Mouse (Mus musculus) layer of hippocampus, postnatal 10 days (tissue): ENCODE results near the gene Map3k1. TPM values are rescaled to one million over a fixed set of nuclear protein-coding genes. Genes with fewer than 3 reads are reported as not detected.
A peak's percentile ranks its signal among the peaks of the same experiment; 100 is the strongest.

ENCODE experiments used
- DNase-seq, 2 experiments: peaks; one replicate each; pipeline ENCODE4 v3.0.0; 2021; ENCODE audit warnings: low spot score in 2 of 2
- long read RNA-seq: library from polyadenylated mRNA; stranded (forward); transcript quantifications from one replicate; pipeline ENCODE4 v2.0.0, GENCODE M21; 2023
- total RNA-seq, 2 experiments: library from RNA; stranded (reverse); gene quantifications; 2 replicates each; pipeline ENCODE4 v1.2.3; 2021

Map3k1 gene
- total RNA-seq: 10 to 100 TPM; 21.2 to 25.6 TPM
- long read RNA-seq, partial matches to known transcripts: 1 of 2 reads
- long read RNA-seq, other reads (novel, unspliced or antisense): 1 of 2 reads

- peak; percentile 65 to 81 for DNase-seq
Observed at GRCm38 (mm10) chr13:111808637-111809465, at the start of gene Map3k1. TSS of gene Map3k1 (minus strand) at chr13:111808993.

- no peak for DNase-seq
Observed at GRCm38 (mm10) chr13:111856786-111857455, 48.1 kb upstream of the Map3k1 start.

GRCm38 (mm10) chr13:111856232-111856631 is 47.4 kb upstream of the Map3k1 start:
- DNase-seq: no peak

DNA sequence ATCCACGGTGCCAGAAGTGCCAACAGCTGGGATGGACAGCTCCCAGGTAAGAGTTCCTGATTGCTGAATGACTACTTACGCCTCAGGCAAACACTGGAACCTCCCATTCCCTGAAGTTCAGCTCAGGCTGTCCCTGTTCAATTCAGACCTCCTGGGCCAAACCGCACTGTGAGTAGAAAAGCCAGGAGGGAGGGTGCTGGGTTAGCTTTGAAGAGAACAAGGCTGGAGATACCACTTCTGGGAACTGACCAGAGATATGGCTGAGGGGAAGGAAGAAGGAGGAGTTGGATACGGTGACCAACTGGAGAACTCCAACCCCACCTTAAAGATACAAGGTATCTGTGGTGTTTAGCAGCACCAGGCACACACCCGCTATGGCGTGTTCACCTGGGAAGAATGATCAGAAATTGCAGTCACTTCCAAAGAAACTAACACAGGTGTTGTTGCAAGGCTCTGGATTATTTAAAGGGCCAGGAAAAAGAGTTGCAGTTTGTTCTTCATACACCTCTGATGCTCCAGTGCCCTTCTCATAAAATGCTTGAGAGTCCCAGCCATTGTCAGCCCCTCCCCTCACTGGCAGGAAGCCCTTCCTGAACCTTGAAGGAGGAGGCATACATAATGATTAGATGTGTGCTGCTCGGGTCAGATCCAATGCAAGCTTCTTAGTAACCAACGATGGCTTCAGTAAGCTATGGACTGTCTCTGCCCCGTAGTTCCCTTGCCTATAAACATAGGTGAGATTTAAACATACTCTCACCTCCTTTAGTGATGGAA is 43.8 kb upstream of the Map3k1 start:
- DNase-seq: no peak

- DNase-seq: no peak
Observed at GRCm38 (mm10) chr13:111850046-111850837, 41.4 kb upstream of the Map3k1 start.

DNA sequence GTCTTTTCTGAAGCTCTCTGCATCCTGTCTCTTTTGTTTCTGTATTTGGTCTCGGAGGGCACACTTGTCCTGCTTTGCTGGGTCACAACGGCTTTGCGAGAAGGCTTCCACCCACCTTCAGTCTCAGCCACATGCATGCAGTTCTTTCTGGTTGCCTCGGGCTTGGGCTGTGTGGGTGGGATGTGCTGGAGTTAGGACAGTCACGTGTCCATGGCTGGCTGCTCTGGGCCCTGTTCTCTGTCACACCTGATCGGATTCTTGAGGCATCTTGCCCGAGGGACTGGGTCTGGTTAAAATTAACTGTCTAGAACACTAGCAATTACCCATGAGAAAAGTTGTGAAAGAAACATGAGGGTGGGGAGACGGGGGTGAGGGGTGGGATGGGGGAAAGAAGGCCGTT is 36.7 kb upstream of the Map3k1 start:
- no peak for DNase-seq

DNA sequence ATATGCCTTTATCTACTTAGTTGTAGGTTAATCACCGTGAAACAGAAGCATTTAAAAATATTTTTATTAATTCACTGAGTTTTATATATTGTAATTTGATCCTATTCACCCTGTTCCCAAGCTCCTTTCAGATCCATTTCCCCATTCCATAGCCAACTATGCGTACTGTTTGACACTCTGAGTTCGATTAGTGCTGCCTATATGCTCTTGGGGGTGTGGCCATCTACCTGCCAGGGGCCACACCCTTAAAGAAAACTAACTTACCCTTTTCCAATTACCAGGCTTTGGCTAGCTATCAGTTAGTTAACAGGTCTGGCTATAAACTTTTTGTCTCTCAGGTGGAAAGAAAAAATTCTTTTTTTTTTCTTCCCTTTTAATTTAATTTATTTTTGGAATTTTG is 35.5 kb upstream of the Map3k1 start:
- no peak for DNase-seq

DNA sequence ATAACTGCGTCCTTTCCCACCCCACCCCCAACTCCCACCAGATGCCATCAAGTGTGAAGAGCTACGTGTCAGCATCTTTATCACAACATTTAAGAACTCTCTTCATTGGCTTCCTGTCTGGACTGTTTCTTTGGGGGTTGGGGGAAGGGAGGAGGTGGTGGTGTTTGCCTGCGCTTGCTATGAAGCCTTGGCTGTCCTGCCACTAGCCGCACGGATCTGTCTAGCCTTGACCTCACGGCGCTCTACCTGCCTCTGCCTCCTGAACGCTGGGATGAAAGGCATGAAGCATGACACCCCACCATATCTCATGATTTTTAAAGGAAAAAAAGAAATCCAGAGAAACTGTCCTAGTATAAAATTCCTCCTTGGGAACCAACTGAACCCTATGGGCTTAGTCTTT is 27.0 kb upstream of the Map3k1 start:
- no peak for DNase-seq

DNA sequence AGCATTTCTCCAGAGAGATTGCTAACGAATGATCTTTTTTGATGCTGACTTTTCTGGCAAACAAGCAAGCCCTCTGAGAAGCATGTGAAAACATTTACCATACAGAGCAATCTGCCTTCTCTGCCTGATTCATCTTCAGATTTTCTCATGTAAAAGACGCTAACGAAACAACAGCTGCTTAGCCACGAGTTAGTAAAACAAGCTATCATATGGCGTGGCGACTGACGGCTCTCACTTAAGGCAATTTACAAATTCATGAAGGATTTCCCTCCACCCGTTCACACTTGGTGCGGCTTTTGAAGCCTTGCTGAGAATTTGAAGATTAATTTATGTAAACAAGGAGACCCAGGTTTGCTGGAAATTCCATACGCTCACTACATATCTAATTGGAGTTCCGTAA is 25.8 kb upstream of the Map3k1 start:
- no peak for DNase-seq

GRCm38 (mm10) chr13:111829473-111829872 is 20.7 kb upstream of the Map3k1 start:
- no peak for DNase-seq

DNA sequence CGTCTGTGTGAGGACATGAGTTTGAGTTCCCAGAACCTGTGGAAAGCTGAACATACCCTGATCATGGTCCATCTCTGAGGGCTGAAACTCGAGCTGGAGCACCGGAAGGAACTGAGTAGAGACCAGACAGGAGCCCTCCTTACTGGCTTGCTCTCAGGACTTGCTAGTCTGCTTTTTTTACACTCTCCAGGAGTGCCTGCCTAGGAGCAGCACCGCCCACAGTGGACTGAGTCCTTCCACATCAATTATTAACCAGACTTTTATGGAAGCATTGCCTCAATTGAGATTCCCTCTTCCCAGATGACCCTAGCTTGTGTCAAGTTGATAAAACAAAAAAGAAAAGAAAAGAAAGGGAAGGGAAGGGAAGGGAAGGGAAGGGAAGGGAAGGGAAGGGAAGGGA is 18.7 kb upstream of the Map3k1 start:
- DNase-seq: no peak

DNA sequence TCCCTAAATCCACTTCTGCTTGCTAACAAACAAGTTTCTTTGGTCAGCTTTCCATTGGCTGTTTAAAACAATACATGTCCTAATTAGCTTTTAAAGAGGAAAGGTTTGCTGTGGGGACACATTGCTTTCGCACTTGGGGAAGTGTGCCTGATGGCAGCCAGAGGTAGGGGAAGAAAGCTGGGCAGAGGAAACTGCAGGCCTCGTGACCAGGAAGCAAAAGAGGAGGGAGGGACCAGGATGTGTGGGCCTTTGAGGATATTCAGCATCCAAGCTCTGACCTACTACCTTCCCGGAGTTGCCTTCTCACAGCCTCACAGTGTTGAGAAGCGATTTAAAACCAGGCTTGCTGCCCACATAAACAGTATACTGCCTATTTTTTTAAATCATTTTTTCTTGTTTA is 15.4 kb upstream of the Map3k1 start:
- no peak for DNase-seq

DNA sequence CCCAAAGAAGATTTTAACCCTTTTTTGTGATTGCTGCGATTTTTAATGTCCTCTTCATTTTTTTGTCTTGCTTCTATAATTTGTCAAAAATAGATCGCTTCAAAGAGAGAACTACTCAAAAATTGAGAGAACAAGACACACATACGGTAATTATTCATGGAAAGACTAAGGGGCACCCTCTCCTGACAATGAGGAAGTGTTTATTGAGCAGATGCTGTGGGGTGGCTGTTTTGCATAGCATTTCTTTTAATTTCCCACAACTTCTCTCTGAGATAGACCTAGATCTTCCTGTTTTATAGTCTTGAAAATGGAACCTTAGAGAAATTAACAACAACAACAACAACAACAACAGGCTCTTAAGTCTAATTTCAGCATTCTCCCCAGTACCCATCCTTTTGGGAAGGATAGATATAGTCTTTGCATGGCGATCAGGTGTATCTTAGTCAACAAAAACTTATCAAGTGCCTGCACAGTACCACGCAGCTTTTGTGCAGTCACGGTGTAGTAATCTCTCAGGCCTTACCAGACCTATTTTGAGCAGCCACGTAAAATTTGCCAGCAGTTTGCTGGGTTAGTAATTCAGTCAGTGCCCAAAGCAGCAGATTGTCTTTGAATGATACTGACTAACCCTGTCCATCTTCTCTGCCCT is 13.1 kb upstream of the Map3k1 start:
- DNase-seq: no peak

DNA sequence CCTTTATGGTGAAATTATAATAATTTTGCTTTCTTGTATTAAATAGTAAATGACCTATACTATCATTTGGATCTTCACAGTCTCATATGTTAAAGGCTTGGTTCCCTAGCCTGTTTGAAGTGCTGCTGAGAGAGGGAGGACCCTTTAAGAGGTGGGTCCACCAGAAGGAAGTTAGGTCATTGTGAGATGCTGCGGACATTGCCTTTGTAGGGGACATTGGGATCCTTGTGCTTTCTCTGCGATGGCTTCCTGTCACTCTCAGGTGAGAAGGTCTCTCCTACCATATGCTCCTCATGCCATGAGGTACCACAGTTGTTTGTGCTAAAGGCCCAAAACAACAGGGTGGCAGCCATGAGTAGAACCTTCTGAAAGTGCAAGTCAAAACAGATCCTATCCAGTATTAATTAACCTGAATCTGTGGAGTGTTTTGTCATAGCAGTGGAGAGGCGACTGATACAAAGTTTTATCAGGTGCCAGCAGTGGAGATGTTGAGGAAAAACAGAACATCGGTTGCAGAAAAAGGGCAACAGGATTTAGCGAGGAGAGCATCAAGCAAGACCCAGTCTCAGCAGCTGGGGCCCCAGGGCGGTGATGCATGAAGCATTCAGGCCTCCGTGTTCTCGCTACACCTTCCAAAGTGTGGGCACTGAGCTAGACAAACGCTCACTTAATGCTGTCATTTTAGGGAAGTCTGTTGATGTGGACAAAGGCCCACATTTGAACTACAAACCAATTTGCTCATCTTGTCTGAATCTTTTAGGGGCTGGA is 11.0 kb upstream of the Map3k1 start:
- DNase-seq: no peak

GRCm38 (mm10) chr13:111819106-111819505 is 10.3 kb upstream of the Map3k1 start:
- DNase-seq: no peak

DNA sequence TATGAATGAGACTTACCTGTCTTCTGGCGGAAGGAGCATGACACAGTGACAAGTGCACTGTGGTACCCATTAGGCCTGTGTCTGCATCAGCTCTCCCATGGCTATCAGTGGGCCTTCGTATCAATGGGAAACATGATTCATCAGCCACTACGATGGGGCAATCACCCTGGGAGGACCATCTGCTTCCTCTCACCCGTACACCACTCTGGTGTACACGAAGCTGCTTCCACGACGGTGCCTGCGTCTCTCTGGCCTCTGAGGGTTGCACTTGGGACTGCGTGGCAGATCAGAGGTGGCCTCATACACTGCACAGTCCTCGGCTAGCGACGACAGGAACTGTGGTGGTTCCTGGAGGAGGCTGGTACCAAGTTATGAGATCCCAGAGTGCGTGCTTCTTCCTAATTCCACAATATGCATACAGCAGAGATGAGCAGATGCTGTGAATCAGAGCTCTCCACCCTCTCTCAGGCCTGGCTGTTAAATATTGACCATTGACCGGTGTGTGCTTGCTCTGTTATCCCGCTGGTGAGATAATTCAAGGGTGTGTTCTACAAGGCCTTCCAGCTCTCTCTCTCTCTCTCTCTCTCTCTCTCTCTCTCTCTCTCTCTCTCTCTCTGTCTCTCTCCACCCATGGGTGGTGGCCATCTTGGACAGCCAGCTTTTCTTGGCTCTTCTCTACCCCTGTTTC is 9.6 kb upstream of the Map3k1 start:
- DNase-seq: no peak

DNA sequence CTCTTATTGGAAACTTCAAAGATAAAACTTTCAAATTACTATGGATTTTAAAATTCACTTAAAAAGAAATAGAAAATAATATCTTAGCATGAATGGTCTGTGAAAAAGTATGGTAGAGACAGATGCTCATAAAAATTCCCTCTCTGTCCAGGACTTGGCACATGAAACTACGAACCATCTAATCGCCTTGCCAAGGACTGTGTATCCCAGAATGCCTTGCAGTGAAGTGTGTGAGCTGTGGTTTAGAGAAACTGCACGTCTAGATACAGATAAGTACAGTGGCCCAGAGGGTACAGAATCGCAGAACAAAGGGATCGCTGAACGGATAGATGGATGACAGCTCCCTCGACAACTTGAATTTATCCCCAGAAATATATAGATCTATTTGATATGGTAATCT is 9.0 kb upstream of the Map3k1 start:
- no peak for DNase-seq

DNA sequence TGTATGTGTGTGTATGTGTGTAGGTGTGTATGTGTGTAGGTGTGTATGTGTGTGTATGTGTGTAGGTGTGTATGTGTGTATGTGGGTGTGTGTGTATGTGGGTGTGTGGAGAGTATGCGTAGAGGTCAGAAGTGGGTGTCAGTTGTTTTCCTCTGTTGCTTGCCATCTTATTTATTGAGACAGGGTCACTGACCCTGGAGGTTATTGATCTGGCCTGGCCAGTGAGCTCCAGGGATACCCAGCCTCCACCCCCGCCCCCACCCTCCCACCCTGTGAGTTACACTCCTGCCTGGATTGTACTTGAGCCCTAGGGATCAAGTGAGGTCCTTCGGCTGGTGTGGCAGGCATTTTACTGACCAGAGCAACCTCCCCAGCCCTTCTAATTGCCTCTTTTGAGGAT is 7.6 kb upstream of the Map3k1 start:
- no peak for DNase-seq

DNA sequence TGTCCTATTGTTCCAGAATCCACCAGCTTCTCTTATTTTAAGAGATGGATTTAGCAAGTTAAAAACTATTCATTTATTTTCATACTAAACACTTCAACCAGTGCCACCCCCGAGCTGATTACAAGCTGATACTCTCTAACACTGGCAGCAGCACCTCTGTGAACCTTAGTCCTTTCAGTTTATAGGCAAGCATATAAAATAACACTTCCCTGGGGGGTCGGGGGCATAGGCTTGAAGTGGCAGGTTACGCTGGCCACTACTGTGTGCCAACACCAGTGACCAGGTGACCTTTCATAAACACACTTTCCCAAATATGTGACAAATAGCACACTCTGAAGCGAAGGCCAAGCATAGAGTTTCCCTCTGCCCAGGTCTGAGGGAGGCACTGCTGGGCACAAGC is 6.7 kb upstream of the Map3k1 start:
- DNase-seq: no peak
